Mouse (Mus musculus) C2C12 (cell line): ENCODE results near the gene Arid2. TPM values are rescaled to one million over a fixed set of nuclear protein-coding genes. Genes with fewer than 3 reads are reported as not detected.

Experiments
- H3K27me3 ChIP-seq: one replicate; pipeline ENCODE4 v1.6.1; 2011; ENCODE audit not compliant: control insufficient read depth, insufficient read depth, insufficient read length
- H3K36me3 ChIP-seq: one replicate; pipeline ENCODE4 v1.6.1; 2011; ENCODE audit not compliant: control insufficient read depth, insufficient read depth
- H3K4me3 ChIP-seq: one replicate; pipeline ENCODE4 v1.5.1; 2011; ENCODE audit warnings: mild to moderate bottlenecking, control low read depth; ENCODE audit not compliant: poor library complexity, insufficient read depth, severe bottlenecking
- H3K79me2 ChIP-seq: one replicate; pipeline ENCODE4 v1.6.1; 2011; ENCODE audit not compliant: control insufficient read depth, insufficient read depth
- H3K79me3 ChIP-seq: one replicate; pipeline ENCODE4 v1.6.1; 2011; ENCODE audit warnings: low read depth, control low read depth
- H3ac ChIP-seq: one replicate; pipeline ENCODE3; 2011; ENCODE audit warnings: low read depth; ENCODE audit not compliant: control insufficient read depth, insufficient read length
- CEBPB ChIP-seq: IDR thresholded peaks from one replicate; pipeline ENCODE4 v1.6.1; 2011; ENCODE audit warnings: low read depth, mild to moderate bottlenecking, control low read depth, moderate library complexity
- CTCF ChIP-seq: IDR thresholded peaks from one replicate; pipeline ENCODE4 v1.5.1; 2011; ENCODE audit not compliant: control insufficient read depth, insufficient read depth, insufficient read length
- FOSL1 ChIP-seq: IDR thresholded peaks from one replicate; pipeline ENCODE4 v1.8.0; 2011; ENCODE audit warnings: mild to moderate bottlenecking, low read length; ENCODE audit not compliant: poor library complexity, insufficient read depth, severe bottlenecking
- MAX ChIP-seq: IDR thresholded peaks from one replicate; pipeline ENCODE4 v1.6.1; 2011; ENCODE audit warnings: mild to moderate bottlenecking, control low read depth
- MYOD1 ChIP-seq: IDR thresholded peaks from one replicate; pipeline ENCODE4 v1.6.1; 2011; ENCODE audit warnings: low read depth; ENCODE audit not compliant: control insufficient read depth, insufficient read length
- MYOG ChIP-seq: IDR thresholded peaks from one replicate; pipeline ENCODE4 v1.6.1; 2011; ENCODE audit not compliant: control insufficient read depth, insufficient read length; ENCODE audit errors: extremely low read depth
- USF1 ChIP-seq: IDR thresholded peaks from one replicate; pipeline ENCODE4 v1.6.1; 2011; ENCODE audit warnings: low read depth, mild to moderate bottlenecking, control low read depth, moderate library complexity
- polyA plus RNA-seq: library from polyadenylated mRNA; unstranded; fragments of >200 nt; fragmentation: generic; extraction: Trizol; gene quantifications from one replicate; pipeline ENCODE4 v1.2.1, GENCODE M21; 2012; ENCODE audit warnings: missing spikeins

The Arid2 gene
- polyA plus RNA-seq, 1 experiment, result 10.6 TPM

GRCm38 (mm10) chr15:96297078-96297590, 9.8 kb downstream of the Arid2 start:
- Histone ChIP-seq H3ac (no peak overlapping the region), H3K36me3 (peaks cover 39% of the 10 kb centered on the region), H3K79me3 (peaks cover 93% of the 10 kb centered on the region), H3K27me3 (no peaks in the 10 kb centered on the region), H3K79me2 (peaks cover 100% of the 10 kb centered on the region), H3K4me3 (no peak overlapping the region)
- no peak for TF ChIP-seq USF1
- no peak for TF ChIP-seq CTCF
- TF ChIP-seq FOSL1, result no peak
- no peak for TF ChIP-seq MAX
- no peak for TF ChIP-seq CEBPB
- TF ChIP-seq MYOD1, result no peak
- no peak for TF ChIP-seq MYOG

GRCm38 (mm10) chr15:96297623-96298188, 10.4 kb downstream of the Arid2 start:
- H3K4me3 ChIP-seq, result no peak overlapping the region
- TF ChIP-seq FOSL1 (no peak), MYOG (no peak), USF1 (no peak), CTCF (no peak), CEBPB (no peak), MYOD1 (no peak), MAX (no peak)
- H3ac ChIP-seq, result no peak overlapping the region
- peaks cover 87% of the 10 kb centered on the region for H3K79me3 ChIP-seq
- peaks cover 100% of the 10 kb centered on the region for H3K79me2 ChIP-seq
- H3K36me3 ChIP-seq, result peaks cover 45% of the 10 kb centered on the region
- H3K27me3 ChIP-seq, result no peaks in the 10 kb centered on the region

- TF ChIP-seq MYOD1 (no peak), CTCF (no peak), MYOG (no peak), FOSL1 (no peak)
- no peaks in the 10 kb centered on the region for H3K27me3 ChIP-seq
- H3ac ChIP-seq, result no peak overlapping the region
- no peak overlapping the region for H3K4me3 ChIP-seq
- H3K79me2 ChIP-seq, result peaks cover 81% of the 10 kb centered on the region
- peaks cover 42% of the 10 kb centered on the region for H3K36me3 ChIP-seq
- peaks cover 54% of the 10 kb centered on the region for H3K79me3 ChIP-seq
These were observed 22.0 kb downstream of the Arid2 start for GRCm38 (mm10) chr15:96309310-96309709.

- Histone ChIP-seq H3K79me2 (peaks cover 85% of the 10 kb centered on the region), H3K4me3 (no peak overlapping the region), H3ac (no peak overlapping the region), H3K36me3 (peaks cover 16% of the 10 kb centered on the region), H3K79me3 (peaks cover 60% of the 10 kb centered on the region), H3K27me3 (no peaks in the 10 kb centered on the region)
- TF ChIP-seq MYOG, result no peak
These were observed 25.6 kb downstream of the Arid2 start for GRCm38 (mm10) chr15:96312902-96313301.

- peaks cover 64% of the 10 kb centered on the region for H3K79me3 ChIP-seq
- H3ac ChIP-seq, result no peak overlapping the region
- H3K79me2 ChIP-seq, result peaks cover 84% of the 10 kb centered on the region
- peaks cover 12% of the 10 kb centered on the region for H3K36me3 ChIP-seq
- no peak overlapping the region for H3K4me3 ChIP-seq
- no peak for TF ChIP-seq MYOD1
- no peak for TF ChIP-seq FOSL1
- no peak for TF ChIP-seq CTCF
- no peak for TF ChIP-seq USF1
- no peak for TF ChIP-seq MYOG
- TF ChIP-seq MAX, result no peak
- TF ChIP-seq CEBPB, result no peak
- H3K27me3 ChIP-seq, result no peaks in the 10 kb centered on the region
These were observed 28.3 kb downstream of the Arid2 start for GRCm38 (mm10) chr15:96315664-96316063.

GRCm38 (mm10) chr15:96319335-96319734, 32.0 kb downstream of the Arid2 start:
- H3K36me3 ChIP-seq, result peaks cover 10% of the 10 kb centered on the region

More at GRCm38 (mm10) chr15:96319335-96319734, 32.0 kb downstream of the Arid2 start:
- H3K27me3 ChIP-seq, result no peaks in the 10 kb centered on the region
- no peak overlapping the region for H3ac ChIP-seq
- H3K79me3 ChIP-seq, result peaks cover 59% of the 10 kb centered on the region
- H3K79me2 ChIP-seq, result peaks cover 98% of the 10 kb centered on the region
- no peak overlapping the region for H3K4me3 ChIP-seq
- TF ChIP-seq USF1 (no peak), CTCF (no peak), FOSL1 (no peak), MYOD1 (no peak), MYOG (no peak), MAX (no peak), CEBPB (no peak)
